Mouse (Mus musculus) heart, postnatal 0 days (tissue): ENCODE measurements at regions not wholly inside any gene's neighbourhood (a gene's known extent, or its start where the extent isn't known, plus 50 kb on each side); places are given as distances from the start of the nearest gene placed in this dataset.
A peak's percentile ranks its signal among the peaks of the same experiment; 100 is the strongest.

Experiments
- ATAC-seq: fragments of 200-750 bp; cut with Nextera tagmentation; 2 replicates; pipeline ENCODE4 v1.8.0; 2017; ENCODE audit warnings: low read depth, moderate number of reproducible peaks, moderate library complexity; ENCODE audit not compliant: insufficient read depth
- DNase-seq: peaks from one replicate; pipeline ENCODE4 v3.0.0-alpha.2; 2016; ENCODE audit warnings: low spot score
- H3K27ac ChIP-seq: fragments of 300-500 bp; sonication (generic); 2 replicates; pipeline ENCODE4 v1.5.1; 2014; ENCODE audit warnings: low read depth, mild to moderate bottlenecking
- H3K27me3 ChIP-seq: fragments of 300-500 bp; sonication (generic); 2 replicates; pipeline ENCODE4 v1.6.1; 2014; ENCODE audit warnings: low read length, mixed read lengths; ENCODE audit not compliant: control insufficient read depth, insufficient read depth
- H3K36me3 ChIP-seq: fragments of 300-500 bp; sonication (generic); replicated peaks from 2 replicates; pipeline ENCODE4 v1.6.1; 2014; ENCODE audit warnings: low read length, mixed read lengths; ENCODE audit not compliant: control insufficient read depth, insufficient read depth
- H3K4me1 ChIP-seq: fragments of 300-500 bp; sonication (generic); 2 replicates; pipeline ENCODE4 v1.6.1; 2014; ENCODE audit warnings: antibody characterized with exemption; ENCODE audit not compliant: control insufficient read depth, insufficient read depth
- H3K4me2 ChIP-seq: fragments of 300-500 bp; sonication (generic); 2 replicates; pipeline ENCODE4 v1.6.1; 2014; ENCODE audit warnings: low read depth, mild to moderate bottlenecking, low read length, moderate library complexity
- H3K4me3 ChIP-seq: fragments of 300-500 bp; sonication (generic); 2 replicates; pipeline ENCODE4 v1.5.1; 2014; ENCODE audit warnings: low read depth, low read length
- H3K9ac ChIP-seq: fragments of 300-500 bp; sonication (generic); replicated peaks from 2 replicates; pipeline ENCODE4 v1.6.1; 2014; ENCODE audit warnings: low read depth, low read length, mixed read lengths
- H3K9me3 ChIP-seq: fragments of 300-500 bp; sonication (generic); replicated peaks from 2 replicates; pipeline ENCODE4 v1.6.1; 2016; ENCODE audit warnings: low read length; ENCODE audit not compliant: control insufficient read depth
- CTCF ChIP-seq: IDR thresholded peaks from 2 replicates; pipeline ENCODE4 v1.5.1; 2016; ENCODE audit warnings: antibody characterized with exemption, control low read depth, low read depth
- EP300 ChIP-seq: IDR thresholded peaks from 2 replicates; pipeline ENCODE4 v1.6.1; 2016; ENCODE audit warnings: antibody characterized with exemption, low read depth
- WGBS: fragments of 180-500 bp; shearing (Covaris S2); extraction: QIAGEN DNeasy Blood & Tissue Kit; methylation state at CpG from one replicate; pipeline ENCODE4 v1.1.7; 2014; 5-methylcytosine and 5-hydroxymethylcytosine counted together

GRCm38 (mm10) chr5:128550736-128551135 lies 49.9 kb upstream of the Fzd10 start:
- Histone ChIP-seq H3K36me3 (no peaks in the 10 kb centered on the region), H3K27ac (no peak overlapping the region), H3K4me1 (no peaks in the 10 kb centered on the region), H3K4me2 (no peak overlapping the region), H3K9ac (no peak overlapping the region), H3K4me3 (no peak overlapping the region), H3K9me3 (0 out of 2 replicates have a peak, but pooled peaks cover 7% of the 10 kb centered on the region), H3K27me3 (peaks cover 20% of the 10 kb centered on the region; the same call in 1 of the 2 replicates)
- DNase-seq, result no peak
- TF ChIP-seq EP300 (no peak), CTCF (no peak)
- 19% methylated on average over 3 of the region's 3 CpGs for WGBS
- no peak for ATAC-seq

- H3K4me2 ChIP-seq, result no peak overlapping the region
- WGBS, result 80% methylated on average over 11 of the region's 11 CpGs
- ATAC-seq, result no peak
Observed at GRCm38 (mm10) chr5:128549811-128550210, 50.8 kb upstream of the Fzd10 start.

GRCm38 (mm10) chr5:128542049-128542448 lies 58.6 kb upstream of the Fzd10 start:
- no peak for DNase-seq
- Histone ChIP-seq H3K27ac (no peak overlapping the region), H3K9me3 (no peaks in the 10 kb centered on the region), H3K36me3 (no peaks in the 10 kb centered on the region), H3K4me3 (peak overlapping the region; percentile 16; the same call in 1 of the 2 replicates), H3K9ac (no peak overlapping the region), H3K4me2 (peak overlapping the region; percentile 38), H3K4me1 (no peaks in the 10 kb centered on the region), H3K27me3 (no peaks in the 10 kb centered on the region)
- 6% methylated on average over 10 of the region's 10 CpGs for WGBS
- ATAC-seq, result peak; percentile 53
- TF ChIP-seq EP300 (no peak), CTCF (no peak)

More at GRCm38 (mm10) chr5:128549811-128550210, 50.8 kb upstream of the Fzd10 start:
- Histone ChIP-seq H3K27ac (no peak overlapping the region), H3K4me3 (no peak overlapping the region), H3K27me3 (peaks cover 20% of the 10 kb centered on the region; the same call in 1 of the 2 replicates), H3K9ac (no peak overlapping the region), H3K36me3 (no peaks in the 10 kb centered on the region), H3K4me1 (no peaks in the 10 kb centered on the region), H3K9me3 (0 out of 2 replicates have a peak, but pooled peaks cover 7% of the 10 kb centered on the region)
- TF ChIP-seq EP300, result no peak
- TF ChIP-seq CTCF, result no peak
- no peak for DNase-seq

- no peak for TF ChIP-seq CTCF
- no peak for TF ChIP-seq EP300
- no peak overlapping the region for H3K4me2 ChIP-seq
- H3K27ac ChIP-seq, result no peak overlapping the region
- no peaks in the 10 kb centered on the region for H3K4me1 ChIP-seq
- 71% methylated on average over 5 of the region's 5 CpGs for WGBS
- no peaks in the 10 kb centered on the region for H3K36me3 ChIP-seq
- no peaks in the 10 kb centered on the region for H3K27me3 ChIP-seq
- H3K9ac ChIP-seq, result no peak overlapping the region
- DNase-seq, result no peak
- no peak overlapping the region for H3K4me3 ChIP-seq
- H3K9me3 ChIP-seq, result no peaks in the 10 kb centered on the region
- ATAC-seq, result no peak
Observed at GRCm38 (mm10) chr5:128538646-128539045, 62.0 kb upstream of the Fzd10 start.

GRCm38 (mm10) chr5:128537218-128537617 lies 63.4 kb upstream of the Fzd10 start:
- DNase-seq (no peak), ATAC-seq (no peak)
- no peak for TF ChIP-seq CTCF
- TF ChIP-seq EP300, result no peak
- Histone ChIP-seq H3K4me2 (no peak overlapping the region), H3K27ac (no peak overlapping the region), H3K27me3 (no peaks in the 10 kb centered on the region), H3K36me3 (no peaks in the 10 kb centered on the region), H3K4me1 (no peaks in the 10 kb centered on the region), H3K9me3 (0 out of 2 replicates have a peak, but pooled peaks cover 3% of the 10 kb centered on the region), H3K4me3 (no peak overlapping the region), H3K9ac (no peak overlapping the region)
- 55% methylated on average over 12 of the region's 12 CpGs for WGBS

- Histone ChIP-seq H3K9ac (no peak overlapping the region), H3K9me3 (0 out of 2 replicates have a peak, but pooled peaks cover 3% of the 10 kb centered on the region), H3K4me2 (no peak overlapping the region), H3K36me3 (no peaks in the 10 kb centered on the region), H3K4me3 (no peak overlapping the region), H3K27me3 (no peaks in the 10 kb centered on the region), H3K4me1 (no peaks in the 10 kb centered on the region), H3K27ac (no peak overlapping the region)
- ATAC-seq (no peak), DNase-seq (no peak)
- TF ChIP-seq CTCF (no peak), EP300 (no peak)
- 53% methylated on average over 8 of the region's 8 CpGs for WGBS
Observed at GRCm38 (mm10) chr5:128536393-128536792, 64.3 kb upstream of the Fzd10 start.
